Mouse (Mus musculus) hindbrain, embryonic 16.5 days (tissue): Measurements from ENCODE around the gene Stat1. TPM values are rescaled to one million over a fixed set of nuclear protein-coding genes. Genes with fewer than 3 reads are reported as not detected.

ENCODE experiments used
- ATAC-seq: fragments of 200-750 bp; cut with Nextera tagmentation; 2 replicates; pipeline ENCODE4 v1.8.0; 2017; ENCODE audit warnings: moderate TSS enrichment, moderate library complexity
- H3K27ac ChIP-seq: fragments of 300-500 bp; sonication (generic); 2 replicates; pipeline ENCODE4 v1.5.1; 2014; ENCODE audit warnings: low read depth, mild to moderate bottlenecking, control low read depth, low read length, moderate library complexity
- H3K27me3 ChIP-seq: fragments of 300-500 bp; sonication (generic); replicated peaks from 2 replicates; pipeline ENCODE4 v1.6.1; 2014; ENCODE audit warnings: low read length; ENCODE audit not compliant: control insufficient read depth, insufficient read depth
- H3K36me3 ChIP-seq: fragments of 300-500 bp; sonication (generic); 2 replicates; pipeline ENCODE4 v1.6.1; 2014; ENCODE audit warnings: mild to moderate bottlenecking, low read length, moderate library complexity, mixed read lengths; ENCODE audit not compliant: control insufficient read depth, insufficient read depth
- H3K4me1 ChIP-seq: fragments of 300-500 bp; sonication (generic); 2 replicates; pipeline ENCODE4 v1.6.1; 2014; ENCODE audit warnings: low read depth, low read length; ENCODE audit not compliant: control insufficient read depth, insufficient read depth
- H3K4me2 ChIP-seq: fragments of 300-500 bp; sonication (generic); 2 replicates; pipeline ENCODE4 v1.6.1; 2014; ENCODE audit warnings: mild to moderate bottlenecking, low read length, control low read depth, moderate library complexity
- H3K4me3 ChIP-seq: fragments of 300-500 bp; sonication (generic); 2 replicates; pipeline ENCODE4 v1.5.1; 2014; ENCODE audit warnings: mild to moderate bottlenecking, low read length, control low read depth, moderate library complexity
- H3K9ac ChIP-seq: fragments of 300-500 bp; sonication (generic); 2 replicates; pipeline ENCODE4 v1.6.1; 2014; ENCODE audit warnings: low read depth, mild to moderate bottlenecking, control low read depth, low read length, moderate library complexity
- H3K9me3 ChIP-seq: fragments of 300-500 bp; sonication (generic); 2 replicates; pipeline ENCODE4 v1.6.1; 2014; ENCODE audit warnings: mild to moderate bottlenecking, low read length, moderate library complexity; ENCODE audit not compliant: control insufficient read depth
- WGBS: fragments of 180-500 bp; shearing (Covaris S2); extraction: QIAGEN DNeasy Blood & Tissue Kit; methylation state at CpG from one replicate; pipeline ENCODE4 v1.1.7; 2014; 5-methylcytosine and 5-hydroxymethylcytosine counted together
- polyA plus RNA-seq: library from polyadenylated mRNA; unstranded; fragments of >200 nt; fragmentation: Nextera tagmentation; extraction: Ambion mirVana; gene quantifications from 2 replicates; pipeline ENCODE4 v1.2.1, GENCODE M21; 2015

The Stat1 gene
- polyA plus RNA-seq, 1 experiment from 2014 or later = 13.8 TPM

- ATAC-seq = no peak
- Histone ChIP-seq H3K9ac (no peak overlapping the region), H3K4me3 (no peak overlapping the region), H3K27ac (no peak overlapping the region), H3K36me3 (no peaks in the 10 kb centered on the region), H3K4me1 (no peaks in the 10 kb centered on the region; the same call in 1 of the 2 replicates), H3K4me2 (no peak overlapping the region), H3K9me3 (no peaks in the 10 kb centered on the region), H3K27me3 (no peaks in the 10 kb centered on the region)
- 93% methylated on average over 3 of the region's 3 CpGs for WGBS
These were observed 1.8 kb downstream of the Stat1 start for GRCm38 (mm10) chr1:52121052-52121451.

GRCm38 (mm10) chr1:52124818-52125217 lies 5.6 kb downstream of the Stat1 start:
- ATAC-seq = no peak
- Histone ChIP-seq H3K9ac (no peak overlapping the region), H3K9me3 (no peaks in the 10 kb centered on the region), H3K27me3 (no peaks in the 10 kb centered on the region), H3K4me2 (no peak overlapping the region), H3K36me3 (peaks cover 4% of the 10 kb centered on the region), H3K4me1 (no peaks in the 10 kb centered on the region), H3K27ac (no peak overlapping the region), H3K4me3 (no peak overlapping the region)
- 76% methylated on average over 3 of the region's 3 CpGs for WGBS

GRCm38 (mm10) chr1:52127350-52127749 lies 8.1 kb downstream of the Stat1 start:
- no peaks in the 10 kb centered on the region for H3K4me1 ChIP-seq
- no peaks in the 10 kb centered on the region for H3K27me3 ChIP-seq
- H3K36me3 ChIP-seq = peaks cover 4% of the 10 kb centered on the region
- H3K4me3 ChIP-seq = no peak overlapping the region
- H3K4me2 ChIP-seq = no peak overlapping the region
- H3K27ac ChIP-seq = no peak overlapping the region
- 93% methylated on average over 6 of the region's 6 CpGs for WGBS
- no peaks in the 10 kb centered on the region for H3K9me3 ChIP-seq
- no peak overlapping the region for H3K9ac ChIP-seq
- no peak for ATAC-seq

- H3K36me3 ChIP-seq = peaks cover 4% of the 10 kb centered on the region
- 76% methylated on average over 6 of the region's 6 CpGs for WGBS
- no peak overlapping the region for H3K4me3 ChIP-seq
- H3K4me2 ChIP-seq = no peak overlapping the region
- no peaks in the 10 kb centered on the region for H3K27me3 ChIP-seq
- no peak for ATAC-seq
- no peak overlapping the region for H3K27ac ChIP-seq
- H3K4me1 ChIP-seq = no peaks in the 10 kb centered on the region
- H3K9ac ChIP-seq = no peak overlapping the region
- H3K9me3 ChIP-seq = no peaks in the 10 kb centered on the region
These were observed 10.6 kb downstream of the Stat1 start for GRCm38 (mm10) chr1:52129794-52130193.

GRCm38 (mm10) chr1:52131787-52132377 lies 12.6 kb downstream of the Stat1 start:
- Histone ChIP-seq H3K27ac (no peak overlapping the region), H3K36me3 (no peaks in the 10 kb centered on the region), H3K9me3 (no peaks in the 10 kb centered on the region), H3K4me3 (no peak overlapping the region), H3K4me2 (no peak overlapping the region), H3K9ac (no peak overlapping the region), H3K4me1 (no peaks in the 10 kb centered on the region), H3K27me3 (no peaks in the 10 kb centered on the region)
- WGBS = 82% methylated on average over 11 of the region's 11 CpGs
- ATAC-seq = no peak

GRCm38 (mm10) chr1:52133254-52133653 lies 14.0 kb downstream of the Stat1 start:
- Histone ChIP-seq H3K9ac (no peak overlapping the region), H3K4me3 (no peak overlapping the region), H3K36me3 (no peaks in the 10 kb centered on the region), H3K9me3 (no peaks in the 10 kb centered on the region), H3K4me2 (no peak overlapping the region), H3K4me1 (no peaks in the 10 kb centered on the region), H3K27ac (no peak overlapping the region), H3K27me3 (no peaks in the 10 kb centered on the region)
- 65% methylated on average over 8 of the region's 8 CpGs for WGBS
- ATAC-seq = no peak

- Histone ChIP-seq H3K4me1 (no peaks in the 10 kb centered on the region), H3K9ac (no peak overlapping the region), H3K9me3 (no peaks in the 10 kb centered on the region), H3K4me3 (no peak overlapping the region), H3K36me3 (no peaks in the 10 kb centered on the region), H3K27ac (no peak overlapping the region), H3K4me2 (no peak overlapping the region), H3K27me3 (no peaks in the 10 kb centered on the region)
- ATAC-seq = 0 out of 2 replicates have a peak, but pooled peaks have one; percentile 13
- 50% methylated on average over 16 of the region's 16 CpGs for WGBS
These were observed 18.1 kb downstream of the Stat1 start for GRCm38 (mm10) chr1:52137292-52137691.

GRCm38 (mm10) chr1:52140534-52140933 lies 21.3 kb downstream of the Stat1 start:
- no peak overlapping the region for H3K4me3 ChIP-seq
- 80% methylated on average over 9 of the region's 9 CpGs for WGBS
- ATAC-seq = no peak
- no peaks in the 10 kb centered on the region for H3K27me3 ChIP-seq
- no peak overlapping the region for H3K4me2 ChIP-seq
- H3K4me1 ChIP-seq = no peaks in the 10 kb centered on the region
- H3K36me3 ChIP-seq = no peaks in the 10 kb centered on the region
- H3K9ac ChIP-seq = no peak overlapping the region
- H3K9me3 ChIP-seq = no peaks in the 10 kb centered on the region
- no peak overlapping the region for H3K27ac ChIP-seq

- no peak overlapping the region for H3K4me2 ChIP-seq
- H3K9me3 ChIP-seq = no peaks in the 10 kb centered on the region
- H3K36me3 ChIP-seq = no peaks in the 10 kb centered on the region
- H3K9ac ChIP-seq = no peak overlapping the region
- no peak for ATAC-seq
- H3K4me1 ChIP-seq = no peaks in the 10 kb centered on the region
- no peaks in the 10 kb centered on the region for H3K27me3 ChIP-seq
- WGBS = 77% methylated on average over 3 of the region's 3 CpGs
- no peak overlapping the region for H3K27ac ChIP-seq
- no peak overlapping the region for H3K4me3 ChIP-seq
These were observed 22.2 kb downstream of the Stat1 start for GRCm38 (mm10) chr1:52141482-52141881.

GRCm38 (mm10) chr1:52142117-52142516 lies 22.9 kb downstream of the Stat1 start:
- no peak overlapping the region for H3K4me2 ChIP-seq
- H3K36me3 ChIP-seq = no peaks in the 10 kb centered on the region
- H3K27ac ChIP-seq = no peak overlapping the region
- WGBS = 76% methylated on average over 4 of the region's 4 CpGs
- H3K9ac ChIP-seq = no peak overlapping the region
- no peaks in the 10 kb centered on the region for H3K27me3 ChIP-seq
- H3K9me3 ChIP-seq = no peaks in the 10 kb centered on the region
- H3K4me3 ChIP-seq = no peak overlapping the region
- no peaks in the 10 kb centered on the region for H3K4me1 ChIP-seq
- ATAC-seq = no peak
